Mouse (Mus musculus): ENCODE results near the gene Tcaf2. TPM values are rescaled to one million over a fixed set of nuclear protein-coding genes. Genes with fewer than 3 reads are reported as not detected.

Tcaf2 gene
- polyA plus RNA-seq, 1 experiment from 2014 or later: 6.4 TPM

Other genes with a start within 250 kb of the Tcaf2 start
- not detected in 2 replicates for gene Tas2r143, start 245.0 kb downstream of the Tcaf2 start, polyA plus RNA-seq (2015; fragmentation: Nextera tagmentation; extraction: Ambion mirVana)
- not detected in 2 replicates for gene Tas2r135, start 239.8 kb downstream of the Tcaf2 start, polyA plus RNA-seq (2015; fragmentation: Nextera tagmentation; extraction: Ambion mirVana)
- not detected in 2 replicates for gene Tas2r126, start 210.7 kb downstream of the Tcaf2 start, polyA plus RNA-seq (2015; fragmentation: Nextera tagmentation; extraction: Ambion mirVana)
- gene Olfr458, start 180.1 kb downstream of the Tcaf2 start, polyA plus RNA-seq (2015; fragmentation: Nextera tagmentation; extraction: Ambion mirVana): not detected in 2 replicates
- 0.08 TPM in 1 of 2 replicates, not detected in the other for gene Olfr457, start 168.9 kb downstream of the Tcaf2 start, polyA plus RNA-seq (2015; fragmentation: Nextera tagmentation; extraction: Ambion mirVana)
- gene Olfr456, start 158.0 kb downstream of the Tcaf2 start, polyA plus RNA-seq (2015; fragmentation: Nextera tagmentation; extraction: Ambion mirVana): 0.39 TPM in 1 of 2 replicates, not detected in the other
- 0.04 TPM in 1 of 2 replicates, not detected in the other for gene Olfr455, start 97.7 kb downstream of the Tcaf2 start, polyA plus RNA-seq (2015; fragmentation: Nextera tagmentation; extraction: Ambion mirVana)
- 0.05 TPM in 1 of 2 replicates, not detected in the other for gene Tcaf3, start 47.6 kb downstream of the Tcaf2 start, polyA plus RNA-seq (2015; fragmentation: Nextera tagmentation; extraction: Ambion mirVana)
- gene Tcaf1, start 64.8 kb upstream of the Tcaf2 start, polyA plus RNA-seq (2015; fragmentation: Nextera tagmentation; extraction: Ambion mirVana): 65.8 and 71.6 TPM in 2 replicates
- 0.09 TPM in 1 of 2 replicates, not detected in the other for gene Olfr453, start 94.1 kb upstream of the Tcaf2 start, polyA plus RNA-seq (2015; fragmentation: Nextera tagmentation; extraction: Ambion mirVana)
- not detected in 2 replicates for gene Olfr38, start 111.2 kb upstream of the Tcaf2 start, polyA plus RNA-seq (2015; fragmentation: Nextera tagmentation; extraction: Ambion mirVana)
- gene Olfr452, start 139.8 kb upstream of the Tcaf2 start, polyA plus RNA-seq (2015; fragmentation: Nextera tagmentation; extraction: Ambion mirVana): 0.05 TPM in 1 of 2 replicates, not detected in the other
- gene Olfr450, start 166.7 kb upstream of the Tcaf2 start, polyA plus RNA-seq (2015; fragmentation: Nextera tagmentation; extraction: Ambion mirVana): not detected in 2 replicates
- 0.20 TPM in 1 of 2 replicates, not detected in the other for gene Olfr449, start 189.1 kb upstream of the Tcaf2 start, polyA plus RNA-seq (2015; fragmentation: Nextera tagmentation; extraction: Ambion mirVana)
- gene Olfr448, start 245.2 kb upstream of the Tcaf2 start, polyA plus RNA-seq (2015; fragmentation: Nextera tagmentation; extraction: Ambion mirVana): 0.12 and 0.13 TPM in 2 replicates

Measured in embryonic facial prominence, embryonic 15.5 days (tissue).